Mouse (Mus musculus) erythroblast, adult 5-6 weeks (primary cell): ENCODE data around the gene Smim26. TPM values are rescaled to one million over a fixed set of nuclear protein-coding genes. Genes with fewer than 3 reads are reported as not detected.

Experiments
- ATAC-seq: replicated peaks from 2 replicates; pipeline ENCODE4 v1.8.0; 2016; ENCODE audit warnings: moderate number of reproducible peaks, mild to moderate bottlenecking, moderate TSS enrichment, inconsistent platforms; ENCODE audit not compliant: poor library complexity, low FRiP score, severe bottlenecking
- total RNA-seq, 2 experiments: library from RNA; stranded (forward) in 1 of 2; stranded (reverse) in 1 of 2; fragments of 150-400 nt in 1 of 2; fragments of 200-764, 138-1000 nt in 1 of 2; gene quantifications; 2 replicates each; pipeline versions ENCODE4 v1.2.3 to v1.2.4; 2015 to 2017; ENCODE audit warnings: low replicate concordance in 2 of 2

The Smim26 gene
- total RNA-seq, 2 experiments from 2014 or later: 15.4 TPM; not detected in 1

GRCm38 (mm10) chr2:144634729-144635128 lies 40.9 kb downstream of the Smim26 start:
- ATAC-seq: no peak

DNA sequence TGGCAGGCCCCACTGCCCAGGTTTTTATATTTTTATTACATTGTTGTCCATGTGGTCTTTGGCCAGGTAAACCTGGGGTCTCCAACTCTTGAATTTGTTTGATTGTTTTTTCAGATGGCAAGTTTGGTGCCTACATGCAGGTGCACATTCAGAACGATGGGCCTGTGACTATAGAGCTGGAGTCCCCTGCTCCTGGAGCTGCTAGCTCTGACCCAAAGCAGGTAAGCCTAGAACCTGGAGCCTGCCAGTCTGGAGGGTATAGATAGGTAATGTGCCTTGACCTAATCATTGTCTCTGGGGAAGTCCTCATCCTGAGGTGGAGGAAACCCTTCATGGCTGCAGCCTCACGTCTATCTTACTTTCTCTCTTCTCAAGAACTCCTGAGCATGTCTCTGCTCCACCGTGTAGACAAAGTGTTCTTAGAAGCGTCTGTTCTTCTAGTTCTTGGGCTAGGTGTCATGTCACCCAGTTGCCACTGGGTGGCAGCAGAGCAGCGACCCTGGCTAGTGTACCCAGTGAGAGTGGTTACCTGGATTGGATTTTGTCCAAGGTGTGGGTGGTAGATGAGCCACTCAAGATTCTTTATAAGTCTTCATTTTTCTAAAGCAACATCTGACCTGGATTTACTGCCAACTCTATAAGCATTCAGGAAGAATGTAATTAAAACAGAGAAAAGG lies 41.9 kb downstream of the Smim26 start:
- peak; percentile 77 for ATAC-seq

DNA sequence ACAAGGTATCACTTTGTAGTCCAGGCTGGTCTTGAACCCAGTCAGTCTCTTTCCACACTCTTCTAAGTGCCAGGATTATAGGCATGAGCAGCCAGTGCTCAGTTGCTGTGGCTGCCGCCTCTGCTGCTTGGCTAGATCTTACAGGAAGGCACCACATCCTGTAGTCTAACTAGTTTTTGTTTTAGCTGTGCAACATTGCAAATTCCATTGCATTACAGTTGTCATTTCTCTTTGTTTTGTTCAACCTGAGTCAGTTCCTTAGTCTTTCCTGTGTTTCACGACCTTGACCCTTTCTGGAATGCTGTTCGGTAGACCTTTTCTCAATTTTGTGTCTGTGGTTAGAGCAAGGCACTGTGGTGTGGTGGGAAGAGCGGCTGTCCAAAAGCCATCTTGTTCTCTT lies 43.4 kb downstream of the Smim26 start:
- ATAC-seq: no peak

GRCm38 (mm10) chr2:144637671-144638395 lies 44.0 kb downstream of the Smim26 start:
- ATAC-seq: no peak

DNA sequence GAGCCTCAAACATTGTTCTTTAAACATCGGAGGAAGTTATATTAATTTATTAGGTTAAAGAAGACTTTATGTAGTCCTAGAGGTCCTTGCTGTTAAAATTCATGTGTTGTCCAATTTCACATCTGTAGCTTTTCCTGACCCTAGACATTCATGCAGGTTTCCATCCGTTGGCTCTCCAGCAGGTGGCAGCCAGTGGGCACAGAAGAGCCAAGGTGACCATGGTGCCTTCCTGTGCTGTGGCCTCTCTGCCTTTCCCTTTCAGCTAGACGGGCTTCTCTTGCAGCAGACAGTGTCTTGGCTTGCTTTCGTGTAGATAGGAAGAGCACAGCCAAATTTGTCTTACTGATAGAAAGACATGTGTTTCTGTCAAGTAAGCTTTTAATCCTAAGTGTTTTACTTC lies 44.9 kb downstream of the Smim26 start:
- no peak for ATAC-seq

- ATAC-seq: no peak
Observed at GRCm38 (mm10) chr2:144640101-144640500, 46.2 kb downstream of the Smim26 start.

GRCm38 (mm10) chr2:144641991-144642390 lies 48.1 kb downstream of the Smim26 start:
- ATAC-seq: no peak

Other genes with a start within 250 kb of the Smim26 start
- gene Kat14, start 225.1 kb upstream of the Smim26 start, total RNA-seq (2015; ENCODE audit: low replicate concordance): 7.1 and 8.6 TPM in 2 replicates
- gene Kat14, start 225.1 kb upstream of the Smim26 start, total RNA-seq (2017; ENCODE audit: low replicate concordance): 9.5 and 13.5 TPM in 2 replicates
- not detected in 2 replicates for gene Pet117, start 225.1 kb upstream of the Smim26 start, total RNA-seq (2015; ENCODE audit: low replicate concordance)
- gene Pet117, start 225.1 kb upstream of the Smim26 start, total RNA-seq (2017; ENCODE audit: low replicate concordance): 5.4 TPM in 1 of 2 replicates, not detected in the other
- not detected in 2 replicates for gene Dzank1, start 66.6 kb upstream of the Smim26 start, total RNA-seq (2015; ENCODE audit: low replicate concordance)
- 0.14 TPM in 1 of 2 replicates, not detected in the other for gene Dzank1, start 66.6 kb upstream of the Smim26 start, total RNA-seq (2017; ENCODE audit: low replicate concordance)
- 2.7 and 20.2 TPM in 2 replicates for gene Polr3f, start 66.3 kb upstream of the Smim26 start, total RNA-seq (2015; ENCODE audit: low replicate concordance)
- gene Polr3f, start 66.3 kb upstream of the Smim26 start, total RNA-seq (2017; ENCODE audit: low replicate concordance): 5.9 and 6.6 TPM in 2 replicates
- gene Rbbp9, start 43.2 kb upstream of the Smim26 start, total RNA-seq (2015; ENCODE audit: low replicate concordance): 1.3 and 2.3 TPM in 2 replicates
- gene Rbbp9, start 43.2 kb upstream of the Smim26 start, total RNA-seq (2017; ENCODE audit: low replicate concordance): 0.56 and 2.4 TPM in 2 replicates
- 7.1 and 13.6 TPM in 2 replicates for gene Sec23b, start 37.8 kb upstream of the Smim26 start, total RNA-seq (2015; ENCODE audit: low replicate concordance)
- 19.1 and 20.4 TPM in 2 replicates for gene Sec23b, start 37.8 kb upstream of the Smim26 start, total RNA-seq (2017; ENCODE audit: low replicate concordance)
- gene Dtd1, start 5.8 kb downstream of the Smim26 start, total RNA-seq (2015; ENCODE audit: low replicate concordance): 1.2 and 3.1 TPM in 2 replicates
- 6.0 and 10.4 TPM in 2 replicates for gene Dtd1, start 5.8 kb downstream of the Smim26 start, total RNA-seq (2017; ENCODE audit: low replicate concordance)
- not detected in 2 replicates for gene Scp2d1, start 229.6 kb downstream of the Smim26 start, total RNA-seq (2015; ENCODE audit: low replicate concordance)
- gene Scp2d1, start 229.6 kb downstream of the Smim26 start, total RNA-seq (2017; ENCODE audit: low replicate concordance): not detected in 2 replicates